In the genomic region with DNA sequence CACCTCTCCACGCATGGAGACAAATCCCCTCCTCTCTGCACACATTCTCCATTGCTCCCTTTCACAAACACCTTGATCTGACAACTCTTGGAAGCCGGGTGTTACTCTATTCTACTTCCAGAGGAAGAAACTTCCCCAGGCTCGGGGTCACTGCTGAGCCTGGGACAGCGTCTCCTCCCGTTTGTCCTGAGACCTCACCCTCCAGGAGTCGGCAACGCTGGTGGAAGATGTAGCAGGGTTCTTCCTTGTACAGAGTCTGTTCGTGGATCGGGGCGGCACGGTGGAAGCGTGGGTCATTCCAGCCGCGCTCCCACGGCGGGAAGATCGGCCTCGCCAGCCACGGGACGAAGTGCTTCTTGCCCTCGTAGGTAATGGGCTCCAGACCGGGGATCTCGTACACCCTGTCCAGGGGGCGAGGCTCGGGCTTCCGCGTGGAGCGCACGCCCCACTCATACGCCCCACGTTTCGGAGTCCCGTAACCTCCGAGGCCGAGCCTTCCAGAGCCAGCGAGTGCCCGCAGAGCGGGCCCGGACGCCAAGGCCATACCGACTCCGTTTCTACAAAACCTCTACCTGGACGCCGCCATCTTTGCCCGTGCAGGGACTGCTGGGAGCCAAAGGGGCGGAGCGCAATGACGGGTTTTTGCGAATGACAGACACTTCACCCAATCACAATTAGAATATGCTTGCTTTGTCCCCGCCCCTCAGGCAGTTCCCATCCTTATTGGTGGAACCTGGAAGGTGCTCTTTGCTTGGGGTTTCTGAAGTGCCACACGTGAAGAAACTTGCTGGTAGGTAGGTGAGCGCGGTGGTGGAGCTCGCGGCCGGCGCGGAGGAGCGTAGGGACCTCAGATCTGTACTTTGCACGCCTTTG, we compare ENCODE assay signal across 8 mouse cellular contexts. TPM values are rescaled to one million over a fixed set of nuclear protein-coding genes. Genes with fewer than 3 reads are reported as not detected.
DNase-seq lines count a peak whose midpoint lies in the region; ATAC-seq and TF ChIP-seq lines count a peak whose summit lies in the region.

A gene (minus strand): TSS at position 617 of the 873 bp plus-strand sequence.
A gene (plus strand): TSS at position 737 of the 873 bp plus-strand sequence.

- no peak for TF ChIP-seq CTCF in bone marrow, adult 2 months (IDR thresholded peaks at IDR 0.05; ENCODE audit: control insufficient read depth, insufficient read depth, low read length)
- no peak; the same call in 1 of the 2 replicates for TF ChIP-seq CTCF in midbrain, postnatal 0 days (IDR thresholded peaks at IDR 0.05)

- H3K4me2 ChIP-seq in embryonic facial prominence, embryonic 15.5 days (replicated peaks): peak within 1 kb of the TSS; percentile 95
- H3K4me2 ChIP-seq in limb, embryonic 14.5 days (replicated peaks; ENCODE audit: low read depth, low read length, severe bottlenecking): peak within 1 kb of the TSS; percentile 96
- H3K4me2 ChIP-seq in midbrain, postnatal 0 days (ENCODE audit: low read depth, low read length, poor library complexity, severe bottlenecking): peak within 1 kb of the TSS; percentile 99

- ATAC-seq in embryonic facial prominence, embryonic 15.5 days (ENCODE audit: insufficient number of reproducible peaks, low FRiP score, low TSS enrichment, low read depth): peak; percentile 98
- ATAC-seq in limb, embryonic 14.5 days (ENCODE audit: low FRiP score, low read depth): peak; percentile 100
- peak; percentile 99 for ATAC-seq in midbrain, postnatal 0 days (ENCODE audit: low FRiP score)

- peak within 1 kb of the TSS; percentile 99 for H3K4me3 ChIP-seq in bone marrow, adult 2 months (replicated peaks; ENCODE audit: control insufficient read depth, low read depth, low read length)
- H3K4me3 ChIP-seq in embryonic facial prominence, embryonic 15.5 days (replicated peaks): peak within 1 kb of the TSS; percentile 87
- peak within 1 kb of the TSS; percentile 89 for H3K4me3 ChIP-seq in limb, embryonic 14.5 days (replicated peaks; ENCODE audit: low read length)
- peak within 1 kb of the TSS; percentile 87 for H3K4me3 ChIP-seq in midbrain, postnatal 0 days (ENCODE audit: low read depth, low read length)

- peak; percentile 97 for DNase-seq in 416B (ENCODE audit: low read depth)
- peak; percentile 99 for DNase-seq in heart, adult 8-10 months (ENCODE audit: low spot score)
- DNase-seq in kidney, adult 9 months: peak; percentile 99
- DNase-seq in limb, embryonic 14.5 days (ENCODE audit: low spot score): peak; percentile 98
- peak; percentile 97 for DNase-seq in midbrain, postnatal 0 days (ENCODE audit: low spot score)
- peak; percentile 91 to 94 for DNase-seq in spleen, postnatal 14 days (ENCODE audit: low spot score in 2 of 2)

- H3K27me3 ChIP-seq in embryonic facial prominence, embryonic 15.5 days: no peaks in the 10 kb centered on the region; the same call in 1 of the 2 replicates
- H3K27me3 ChIP-seq in limb, embryonic 14.5 days (ENCODE audit: control insufficient read depth, insufficient read depth, low read length): no peaks in the 10 kb centered on the region
- H3K27me3 ChIP-seq in midbrain, postnatal 0 days (ENCODE audit: insufficient read depth, low read length): no peaks in the 10 kb centered on the region

- peaks cover 30% of the 10 kb centered on the region for H3K36me3 ChIP-seq in embryonic facial prominence, embryonic 15.5 days
- H3K36me3 ChIP-seq in limb, embryonic 14.5 days (ENCODE audit: control insufficient read depth, insufficient read depth, low read length): peaks cover 25% of the 10 kb centered on the region
- peaks cover 25% of the 10 kb centered on the region for H3K36me3 ChIP-seq in midbrain, postnatal 0 days (ENCODE audit: insufficient read depth, low read length)

- WGBS in bone marrow, adult 2 months: under 1% methylated on average over 60 of the region's 60 CpGs
- WGBS in embryonic facial prominence, embryonic 15.5 days: under 1% methylated on average over 60 of the region's 60 CpGs
- WGBS in limb, embryonic 14.5 days: under 1% methylated on average over 55 of the region's 60 CpGs
- under 1% methylated on average over 60 of the region's 60 CpGs for WGBS in midbrain, postnatal 0 days

- peak within 1 kb of the TSS; percentile 77 for H3K9ac ChIP-seq in embryonic facial prominence, embryonic 15.5 days
- peak within 1 kb of the TSS; percentile 81 for H3K9ac ChIP-seq in limb, embryonic 14.5 days (ENCODE audit: low read depth, low read length, severe bottlenecking)
- H3K9ac ChIP-seq in midbrain, postnatal 0 days (replicated peaks; ENCODE audit: low read length, poor library complexity, severe bottlenecking): peak within 1 kb of the TSS; percentile 77

- no peaks in the 10 kb centered on the region for H3K9me3 ChIP-seq in embryonic facial prominence, embryonic 15.5 days (replicated peaks)
- no peaks in the 10 kb centered on the region for H3K9me3 ChIP-seq in limb, embryonic 14.5 days (ENCODE audit: control insufficient read depth, low read length)
- H3K9me3 ChIP-seq in midbrain, postnatal 0 days (ENCODE audit: low read length): no peaks in the 10 kb centered on the region

- peak; percentile 60; the same call in 1 of the 2 replicates for TF ChIP-seq POLR2A in bone marrow, adult 2 months (IDR thresholded peaks at IDR 0.05; ENCODE audit: borderline replicate concordance, control insufficient read depth, low read depth, low read length)
- 0 out of 2 replicates have a peak, but pooled peaks have one; percentile 16 for TF ChIP-seq POLR2A in limb, embryonic 14.5 days (IDR thresholded peaks at IDR 0.05; ENCODE audit: borderline replicate concordance, extremely low read depth, insufficient read depth, insufficient read length)

- H3K27ac ChIP-seq in bone marrow, adult 2 months (ENCODE audit: control insufficient read depth, insufficient read depth, low read depth, low read length, poor library complexity): peak within 1 kb of the TSS; percentile 47; the same call in 1 of the 2 replicates
- peak within 1 kb of the TSS; percentile 28 for H3K27ac ChIP-seq in embryonic facial prominence, embryonic 15.5 days (replicated peaks)
- no peak within 1 kb of the TSS for H3K27ac ChIP-seq in limb, embryonic 14.5 days (replicated peaks; ENCODE audit: low read depth, low read length)
- H3K27ac ChIP-seq in midbrain, postnatal 0 days (ENCODE audit: low read depth, low read length): peak within 1 kb of the TSS; percentile 68

- peaks cover 1% of the 10 kb centered on the region; the same call in 1 of the 2 replicates for H3K4me1 ChIP-seq in bone marrow, adult 2 months (ENCODE audit: control insufficient read depth, insufficient read depth, low read length)
- H3K4me1 ChIP-seq in embryonic facial prominence, embryonic 15.5 days: peaks cover 17% of the 10 kb centered on the region
- peaks cover 5% of the 10 kb centered on the region; the same call in 1 of the 2 replicates for H3K4me1 ChIP-seq in limb, embryonic 14.5 days (ENCODE audit: control insufficient read depth, insufficient read depth, low read length)
- H3K4me1 ChIP-seq in midbrain, postnatal 0 days (ENCODE audit: insufficient read depth, low read length): no peaks in the 10 kb centered on the region

RNA-seq across cellular contexts. Expression of the first gene that starts in this region (rescaled TPM):
- 37.4 and 40.1 TPM in 2 replicates for polyA plus RNA-seq in bone marrow, adult 2 months (2011; ENCODE audit: insufficient read depth, insufficient read length, low replicate concordance, missing spikeins)
- 83.6 and 87.5 TPM in 2 replicates for polyA plus RNA-seq in embryonic facial prominence, embryonic 15.5 days (2015; fragmentation: Nextera tagmentation; extraction: Ambion mirVana)
- total RNA-seq in heart, adult 8-10 months (2022): 100 to 1,000 TPM in 1 of 4 experiments, 10 to 100 TPM in 3; 93.9 to 102 (median 96.0) TPM
- polyA plus RNA-seq in limb, embryonic 14.5 days (2012; rRNA removed): 105 and 114 TPM in 2 replicates
- polyA plus RNA-seq in limb, embryonic 14.5 days (2014; fragmentation: Nextera tagmentation; extraction: Ambion mirVana): 102 and 104 TPM in 2 replicates
- 51.7 and 53.3 TPM in 2 replicates for total RNA-seq in midbrain, postnatal 0 days (2014; rRNA removed)
- polyA plus RNA-seq in midbrain, postnatal 0 days (2015; fragmentation: Nextera tagmentation; extraction: Ambion mirVana): 71.5 and 76.7 TPM in 2 replicates

RNA-seq across cellular contexts. Expression of the second gene that starts in this region (rescaled TPM):
- 1.5 and 4.7 TPM in 2 replicates for polyA plus RNA-seq in bone marrow, adult 2 months (2011; ENCODE audit: insufficient read depth, insufficient read length, low replicate concordance, missing spikeins)
- 7.6 and 8.2 TPM in 2 replicates for polyA plus RNA-seq in embryonic facial prominence, embryonic 15.5 days (2015; fragmentation: Nextera tagmentation; extraction: Ambion mirVana)
- 10 to 100 TPM; 24.2 to 35.1 (median 27.8) TPM for total RNA-seq in heart, adult 8-10 months (2022)
- polyA plus RNA-seq in limb, embryonic 14.5 days (2012; rRNA removed): 8.5 and 10.0 TPM in 2 replicates
- 5.4 and 7.3 TPM in 2 replicates for polyA plus RNA-seq in limb, embryonic 14.5 days (2014; fragmentation: Nextera tagmentation; extraction: Ambion mirVana)
- total RNA-seq in midbrain, postnatal 0 days (2014; rRNA removed): 5.1 and 20.5 TPM in 2 replicates
- 4.6 and 5.6 TPM in 2 replicates for polyA plus RNA-seq in midbrain, postnatal 0 days (2015; fragmentation: Nextera tagmentation; extraction: Ambion mirVana)
